Mouse (Mus musculus): ENCODE results near the gene Olfr447. TPM values are rescaled to one million over a fixed set of nuclear protein-coding genes. Genes with fewer than 3 reads are reported as not detected.

Olfr447 gene
- not detected in 2 replicates for polyA plus RNA-seq (2015; fragmentation: Nextera tagmentation; extraction: Ambion mirVana)

DNA sequence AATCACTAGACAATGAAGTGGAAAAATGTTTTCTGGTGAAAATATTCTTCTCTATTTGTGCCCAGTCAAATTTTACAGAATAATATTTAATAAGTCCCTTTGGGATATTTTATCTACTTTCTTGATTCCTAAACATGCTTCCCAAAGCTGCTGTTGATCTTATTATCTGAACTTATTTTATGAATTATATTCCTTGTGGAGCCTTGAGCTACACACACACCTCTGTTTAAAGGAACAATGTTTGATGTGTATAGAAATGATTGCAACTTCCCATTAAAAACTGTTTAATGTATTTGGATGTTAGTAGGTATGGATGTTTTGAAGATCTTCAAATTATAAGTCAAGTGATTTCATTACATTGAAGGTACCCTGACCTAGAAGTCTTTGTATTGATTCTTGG is at the start of gene Olfr447:
Gene Olfr447, plus strand, starts transcription at position 301 of the 400 bp plus-strand sequence.
- no peak within 1 kb of the TSS for H3K4me3 ChIP-seq (ENCODE audit: low read length)
- no peak for ATAC-seq
- H3K36me3 ChIP-seq (ENCODE audit: control insufficient read depth, insufficient read depth, low read length), result no peaks in the 10 kb centered on the region

DNA sequence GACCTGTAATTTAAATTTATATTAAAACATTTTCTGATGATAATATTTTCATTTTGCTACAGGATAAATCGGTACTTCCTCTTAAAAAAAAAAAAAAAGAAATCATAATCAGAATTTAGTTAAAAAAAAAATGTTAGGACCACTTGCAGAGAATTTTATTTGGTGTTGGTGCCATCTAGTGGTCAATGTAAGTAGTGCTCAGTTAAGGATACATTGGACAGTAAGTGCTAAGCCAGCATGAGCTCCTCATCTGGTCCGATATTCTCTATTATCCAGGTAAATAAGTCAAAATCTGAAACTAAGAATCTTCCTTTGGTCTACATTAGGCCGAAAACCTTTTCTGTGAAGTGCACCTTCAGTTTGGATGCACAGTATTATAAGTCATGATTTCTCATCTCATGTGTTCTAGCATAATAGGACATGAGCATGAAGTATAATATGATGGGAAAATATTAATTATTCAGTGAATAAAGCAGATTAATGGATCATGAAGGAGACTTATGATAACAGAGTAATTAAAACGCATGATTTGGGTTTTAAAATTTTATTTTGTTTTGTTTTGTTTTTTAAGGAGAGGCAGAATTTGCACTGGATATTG is 48.4 kb upstream of the Olfr447 start:
- H3K4me2 ChIP-seq (ENCODE audit: low read length), result no peak overlapping the region
- H3K27me3 ChIP-seq (replicated peaks; ENCODE audit: control insufficient read depth, insufficient read depth, low read length), result no peaks in the 10 kb centered on the region
- 14% methylated on average over 4 of the region's 4 CpGs for WGBS
- no peak overlapping the region for H3K4me3 ChIP-seq (ENCODE audit: low read length)
- peak; percentile 68; the same call in 1 of the 2 replicates for ATAC-seq
- H3K36me3 ChIP-seq (ENCODE audit: control insufficient read depth, insufficient read depth, low read length), result no peaks in the 10 kb centered on the region
- H3K9ac ChIP-seq (ENCODE audit: low read depth, low read length), result no peak overlapping the region
- no peaks in the 10 kb centered on the region for H3K9me3 ChIP-seq (ENCODE audit: control insufficient read depth, low read length)
- no peak overlapping the region for H3K27ac ChIP-seq (ENCODE audit: low read depth, low read length)
- H3K4me1 ChIP-seq (ENCODE audit: control insufficient read depth, insufficient read depth, low read depth, low read length), result no peaks in the 10 kb centered on the region

More for the DNA sequence above, at the start of gene Olfr447:
- Histone ChIP-seq H3K9ac (ENCODE audit: low read depth, low read length) (no peak within 1 kb of the TSS), H3K27me3 (replicated peaks; ENCODE audit: control insufficient read depth, insufficient read depth, low read length) (no peaks in the 10 kb centered on the region), H3K27ac (ENCODE audit: low read depth, low read length) (no peak within 1 kb of the TSS), H3K4me1 (ENCODE audit: control insufficient read depth, insufficient read depth, low read depth, low read length) (no peaks in the 10 kb centered on the region), H3K9me3 (ENCODE audit: control insufficient read depth, low read length) (no peaks in the 10 kb centered on the region), H3K4me2 (ENCODE audit: low read length) (no peak within 1 kb of the TSS)

DNA sequence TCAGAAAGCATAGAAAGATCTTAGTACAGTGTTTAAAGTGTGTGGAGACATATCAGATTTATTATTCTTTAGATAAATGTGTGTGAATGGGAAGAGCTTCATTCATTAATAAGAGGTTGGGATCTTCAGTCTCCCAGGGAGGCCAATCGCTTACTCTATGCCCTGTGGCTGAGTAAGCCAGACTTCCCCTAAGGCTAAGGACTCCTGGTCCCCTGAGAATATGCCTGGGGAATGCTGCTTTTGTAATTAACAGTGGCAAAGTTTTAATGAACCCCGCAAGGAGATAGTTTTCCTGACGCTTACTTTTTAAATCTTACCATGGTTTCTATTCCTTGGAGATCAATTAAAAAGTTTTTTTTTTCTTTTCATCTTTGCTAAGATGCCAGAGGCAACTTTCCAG is 39.0 kb upstream of the Olfr447 start:
- H3K4me1 ChIP-seq (ENCODE audit: control insufficient read depth, insufficient read depth, low read depth, low read length), result no peaks in the 10 kb centered on the region
- H3K36me3 ChIP-seq (ENCODE audit: control insufficient read depth, insufficient read depth, low read length), result no peaks in the 10 kb centered on the region
- no peak overlapping the region for H3K27ac ChIP-seq (ENCODE audit: low read depth, low read length)
- no peaks in the 10 kb centered on the region for H3K27me3 ChIP-seq (replicated peaks; ENCODE audit: control insufficient read depth, insufficient read depth, low read length)
- no peaks in the 10 kb centered on the region for H3K9me3 ChIP-seq (ENCODE audit: control insufficient read depth, low read length)
- H3K9ac ChIP-seq (ENCODE audit: low read depth, low read length), result no peak overlapping the region
- WGBS, result 69% methylated on average over 3 of the region's 3 CpGs
- no peak overlapping the region for H3K4me3 ChIP-seq (ENCODE audit: low read length)
- ATAC-seq, result no peak
- H3K4me2 ChIP-seq (ENCODE audit: low read length), result no peak overlapping the region

DNA sequence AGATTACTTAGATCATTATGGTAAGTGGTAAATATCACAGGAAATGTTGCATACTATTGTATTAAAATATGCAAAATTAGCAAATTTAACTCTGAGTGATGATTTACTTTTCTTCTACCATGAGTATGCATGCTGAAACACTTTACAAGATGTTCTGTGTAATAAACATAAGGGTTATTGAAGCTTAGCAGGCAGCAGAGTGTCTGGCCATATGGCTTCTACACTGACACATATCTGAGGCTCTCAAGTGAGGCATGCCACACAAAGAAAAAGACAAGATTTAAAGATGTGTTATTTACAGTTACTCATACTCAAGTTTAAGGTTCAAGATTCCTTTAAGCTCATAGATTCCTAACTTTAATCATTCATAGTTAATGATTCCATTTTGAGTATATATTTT is 32.4 kb upstream of the Olfr447 start:
- no peaks in the 10 kb centered on the region for H3K4me1 ChIP-seq (ENCODE audit: control insufficient read depth, insufficient read depth, low read depth, low read length)
- no peak overlapping the region for H3K27ac ChIP-seq (ENCODE audit: low read depth, low read length)
- no peak overlapping the region for H3K4me2 ChIP-seq (ENCODE audit: low read length)
- H3K9ac ChIP-seq (ENCODE audit: low read depth, low read length), result no peak overlapping the region
- no peak for ATAC-seq
- H3K27me3 ChIP-seq (replicated peaks; ENCODE audit: control insufficient read depth, insufficient read depth, low read length), result no peaks in the 10 kb centered on the region
- H3K4me3 ChIP-seq (ENCODE audit: low read length), result no peak overlapping the region
- no peaks in the 10 kb centered on the region for H3K9me3 ChIP-seq (ENCODE audit: control insufficient read depth, low read length)
- H3K36me3 ChIP-seq (ENCODE audit: control insufficient read depth, insufficient read depth, low read length), result no peaks in the 10 kb centered on the region

DNA sequence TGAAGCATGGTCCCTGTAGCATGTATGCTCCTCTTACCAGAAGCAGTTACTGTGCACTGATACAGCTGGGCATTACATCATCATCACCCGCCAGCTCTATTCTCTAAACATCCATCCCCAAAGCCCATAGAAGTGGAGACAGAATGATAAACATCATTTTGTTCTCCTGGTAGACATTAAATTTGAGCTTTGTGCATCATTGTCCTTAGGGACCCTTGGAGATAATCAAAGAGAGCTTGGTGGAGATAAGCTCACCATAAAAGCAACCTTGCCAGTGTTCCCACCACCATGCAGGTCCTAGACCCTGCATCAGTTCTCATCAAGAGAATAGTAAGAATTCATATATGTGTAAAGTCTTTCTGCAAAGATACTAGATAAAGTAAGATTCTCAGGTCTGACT is 18.5 kb upstream of the Olfr447 start, which contains the start of gene Olfr448:
Gene Olfr448, plus strand, starts transcription at position 301 of the 400 bp plus-strand sequence.
- no peak within 1 kb of the TSS for H3K9ac ChIP-seq (ENCODE audit: low read depth, low read length)
- H3K9me3 ChIP-seq (ENCODE audit: control insufficient read depth, low read length), result no peaks in the 10 kb centered on the region
- no peaks in the 10 kb centered on the region for H3K4me1 ChIP-seq (ENCODE audit: control insufficient read depth, insufficient read depth, low read depth, low read length)
- no peak for ATAC-seq
- 97% methylated on average over 1 of the region's 1 CpGs for WGBS
- H3K36me3 ChIP-seq (ENCODE audit: control insufficient read depth, insufficient read depth, low read length), result no peaks in the 10 kb centered on the region
- no peak within 1 kb of the TSS for H3K4me2 ChIP-seq (ENCODE audit: low read length)
- no peaks in the 10 kb centered on the region for H3K27me3 ChIP-seq (replicated peaks; ENCODE audit: control insufficient read depth, insufficient read depth, low read length)
- H3K4me3 ChIP-seq (ENCODE audit: low read length), result no peak within 1 kb of the TSS
- no peak within 1 kb of the TSS for H3K27ac ChIP-seq (ENCODE audit: low read depth, low read length)

DNA sequence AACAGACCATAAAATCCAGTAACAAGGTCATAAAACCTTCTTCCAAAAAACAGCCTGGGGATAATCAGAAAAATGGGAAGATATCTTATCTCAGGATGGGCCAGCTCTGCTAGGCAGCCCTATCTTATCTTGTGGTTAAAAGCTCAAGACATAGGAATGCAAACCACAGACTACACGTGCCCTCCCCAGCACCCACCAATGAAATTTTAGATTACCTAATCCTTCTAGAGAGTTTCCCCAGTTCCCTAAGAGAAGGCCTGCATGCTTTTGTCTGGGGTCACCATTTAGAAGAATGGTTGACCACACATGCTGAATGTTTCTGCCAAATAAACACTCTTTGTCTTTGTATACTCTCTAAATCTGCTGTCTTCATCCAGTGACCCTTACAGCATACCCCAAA is 8.3 kb upstream of the Olfr447 start:
- Histone ChIP-seq H3K4me3 (ENCODE audit: low read length) (no peak overlapping the region), H3K9ac (ENCODE audit: low read depth, low read length) (no peak overlapping the region), H3K4me2 (ENCODE audit: low read length) (no peak overlapping the region), H3K4me1 (ENCODE audit: control insufficient read depth, insufficient read depth, low read depth, low read length) (no peaks in the 10 kb centered on the region), H3K36me3 (ENCODE audit: control insufficient read depth, insufficient read depth, low read length) (no peaks in the 10 kb centered on the region), H3K27ac (ENCODE audit: low read depth, low read length) (no peak overlapping the region), H3K27me3 (replicated peaks; ENCODE audit: control insufficient read depth, insufficient read depth, low read length) (no peaks in the 10 kb centered on the region), H3K9me3 (ENCODE audit: control insufficient read depth, low read length) (no peaks in the 10 kb centered on the region)
- 21% methylated on average over 1 of the region's 1 CpGs for WGBS
- ATAC-seq, result no peak

DNA sequence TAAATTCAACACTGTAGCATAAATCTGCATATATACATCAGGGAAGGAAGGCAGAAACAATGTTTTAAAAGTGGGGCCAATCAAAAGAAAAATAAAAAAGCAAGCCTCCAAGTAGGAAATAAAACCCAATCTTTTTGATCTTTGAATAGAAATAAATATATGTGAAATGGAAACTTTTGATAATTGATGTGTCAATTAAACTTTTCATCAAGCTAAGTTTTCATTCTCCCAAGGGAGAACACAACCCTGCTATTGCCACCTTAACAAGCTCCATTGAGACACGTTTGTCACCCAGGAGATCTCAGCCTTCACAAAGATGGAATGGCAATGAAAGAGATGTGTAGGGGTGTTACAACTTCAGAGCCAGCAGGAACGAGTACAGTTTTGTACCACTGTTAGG is 12.4 kb downstream of the Olfr447 start, which contains the start of gene Olfr446:
Gene Olfr446, plus strand, starts transcription at position 301 of the 400 bp plus-strand sequence.
- WGBS, result 82% methylated on average over 2 of the region's 2 CpGs
- no peak within 1 kb of the TSS for H3K9ac ChIP-seq (ENCODE audit: low read depth, low read length)
- H3K36me3 ChIP-seq (ENCODE audit: control insufficient read depth, insufficient read depth, low read length), result no peaks in the 10 kb centered on the region
- H3K27me3 ChIP-seq (replicated peaks; ENCODE audit: control insufficient read depth, insufficient read depth, low read length), result no peaks in the 10 kb centered on the region
- no peak within 1 kb of the TSS for H3K27ac ChIP-seq (ENCODE audit: low read depth, low read length)
- no peak within 1 kb of the TSS for H3K4me2 ChIP-seq (ENCODE audit: low read length)
- no peak within 1 kb of the TSS for H3K4me3 ChIP-seq (ENCODE audit: low read length)
- ATAC-seq, result no peak
- H3K4me1 ChIP-seq (ENCODE audit: control insufficient read depth, insufficient read depth, low read depth, low read length), result no peaks in the 10 kb centered on the region
- no peaks in the 10 kb centered on the region for H3K9me3 ChIP-seq (ENCODE audit: control insufficient read depth, low read length)

DNA sequence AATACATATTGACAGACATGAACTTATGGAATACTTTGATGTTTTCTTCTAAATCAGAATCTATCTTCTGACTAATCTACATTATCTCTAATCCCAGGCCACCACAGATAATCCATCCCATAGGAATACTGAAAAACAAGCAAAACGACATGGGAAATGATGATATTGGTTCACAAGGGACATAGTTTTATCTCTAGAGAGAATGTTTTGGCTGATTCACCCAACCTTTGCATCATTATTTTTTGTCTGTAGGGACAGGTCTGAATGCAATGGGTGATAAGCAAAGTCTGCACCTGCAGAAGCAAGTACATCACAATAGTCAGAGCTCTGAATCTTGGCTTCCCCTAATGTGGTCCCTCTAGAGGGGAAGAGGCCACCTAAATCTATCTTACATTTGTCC is 40.1 kb downstream of the Olfr447 start, which contains the start of gene Olfr444:
Gene Olfr444, plus strand, starts transcription at position 301 of the 400 bp plus-strand sequence.
- ATAC-seq, result no peak
- no peaks in the 10 kb centered on the region for H3K27me3 ChIP-seq (replicated peaks; ENCODE audit: control insufficient read depth, insufficient read depth, low read length)
- no peaks in the 10 kb centered on the region for H3K36me3 ChIP-seq (ENCODE audit: control insufficient read depth, insufficient read depth, low read length)
- no peaks in the 10 kb centered on the region for H3K4me1 ChIP-seq (ENCODE audit: control insufficient read depth, insufficient read depth, low read depth, low read length)
- no peak within 1 kb of the TSS for H3K9ac ChIP-seq (ENCODE audit: low read depth, low read length)
- H3K4me3 ChIP-seq (ENCODE audit: low read length), result no peak within 1 kb of the TSS
- 86% methylated on average over 1 of the region's 1 CpGs for WGBS
- no peak within 1 kb of the TSS for H3K4me2 ChIP-seq (ENCODE audit: low read length)
- H3K27ac ChIP-seq (ENCODE audit: low read depth, low read length), result no peak within 1 kb of the TSS
- H3K9me3 ChIP-seq (ENCODE audit: control insufficient read depth, low read length), result peaks cover 6% of the 10 kb centered on the region

Data from hindbrain, embryonic 16.5 days (tissue).